Mouse (Mus musculus) heart, postnatal 0 days (tissue): ENCODE data around the gene Ksr1. TPM values are rescaled to one million over a fixed set of nuclear protein-coding genes. Genes with fewer than 3 reads are reported as not detected.

ENCODE experiments used
- ATAC-seq: fragments of 200-750 bp; cut with Nextera tagmentation; 2 replicates; pipeline ENCODE4 v1.8.0; 2017; ENCODE audit warnings: low read depth, moderate number of reproducible peaks, moderate library complexity; ENCODE audit not compliant: insufficient read depth
- DNase-seq: peaks from one replicate; pipeline ENCODE4 v3.0.0-alpha.2; 2016; ENCODE audit warnings: low spot score
- H3K27ac ChIP-seq: fragments of 300-500 bp; sonication (generic); 2 replicates; pipeline ENCODE4 v1.5.1; 2014; ENCODE audit warnings: low read depth, mild to moderate bottlenecking
- H3K27me3 ChIP-seq: fragments of 300-500 bp; sonication (generic); 2 replicates; pipeline ENCODE4 v1.6.1; 2014; ENCODE audit warnings: low read length, mixed read lengths; ENCODE audit not compliant: control insufficient read depth, insufficient read depth
- H3K36me3 ChIP-seq: fragments of 300-500 bp; sonication (generic); replicated peaks from 2 replicates; pipeline ENCODE4 v1.6.1; 2014; ENCODE audit warnings: low read length, mixed read lengths; ENCODE audit not compliant: control insufficient read depth, insufficient read depth
- H3K4me1 ChIP-seq: fragments of 300-500 bp; sonication (generic); 2 replicates; pipeline ENCODE4 v1.6.1; 2014; ENCODE audit warnings: antibody characterized with exemption; ENCODE audit not compliant: control insufficient read depth, insufficient read depth
- H3K4me2 ChIP-seq: fragments of 300-500 bp; sonication (generic); 2 replicates; pipeline ENCODE4 v1.6.1; 2014; ENCODE audit warnings: low read depth, mild to moderate bottlenecking, low read length, moderate library complexity
- H3K4me3 ChIP-seq: fragments of 300-500 bp; sonication (generic); 2 replicates; pipeline ENCODE4 v1.5.1; 2014; ENCODE audit warnings: low read depth, low read length
- H3K9ac ChIP-seq: fragments of 300-500 bp; sonication (generic); replicated peaks from 2 replicates; pipeline ENCODE4 v1.6.1; 2014; ENCODE audit warnings: low read depth, low read length, mixed read lengths
- H3K9me3 ChIP-seq: fragments of 300-500 bp; sonication (generic); replicated peaks from 2 replicates; pipeline ENCODE4 v1.6.1; 2016; ENCODE audit warnings: low read length; ENCODE audit not compliant: control insufficient read depth
- CTCF ChIP-seq: IDR thresholded peaks from 2 replicates; pipeline ENCODE4 v1.5.1; 2016; ENCODE audit warnings: antibody characterized with exemption, control low read depth, low read depth
- EP300 ChIP-seq: IDR thresholded peaks from 2 replicates; pipeline ENCODE4 v1.6.1; 2016; ENCODE audit warnings: antibody characterized with exemption, low read depth
- WGBS: fragments of 180-500 bp; shearing (Covaris S2); extraction: QIAGEN DNeasy Blood & Tissue Kit; methylation state at CpG from one replicate; pipeline ENCODE4 v1.1.7; 2014; 5-methylcytosine and 5-hydroxymethylcytosine counted together
- polyA plus RNA-seq: library from polyadenylated mRNA; unstranded; fragments of >200 nt; fragmentation: Nextera tagmentation; extraction: Ambion mirVana; gene quantifications from 2 replicates; pipeline ENCODE4 v1.2.1, GENCODE M21; 2015
- total RNA-seq: library from RNA; depleted of rRNA; stranded (reverse); fragments of >200 nt; gene quantifications from 2 replicates; pipeline ENCODE4 v1.2.3, GENCODE M21; 2014; ENCODE audit warnings: low replicate concordance

Ksr1 gene
- total and polyA plus RNA-seq, 2 experiments from 2014 or later: 1.5 to 15.2 TPM

DNA sequence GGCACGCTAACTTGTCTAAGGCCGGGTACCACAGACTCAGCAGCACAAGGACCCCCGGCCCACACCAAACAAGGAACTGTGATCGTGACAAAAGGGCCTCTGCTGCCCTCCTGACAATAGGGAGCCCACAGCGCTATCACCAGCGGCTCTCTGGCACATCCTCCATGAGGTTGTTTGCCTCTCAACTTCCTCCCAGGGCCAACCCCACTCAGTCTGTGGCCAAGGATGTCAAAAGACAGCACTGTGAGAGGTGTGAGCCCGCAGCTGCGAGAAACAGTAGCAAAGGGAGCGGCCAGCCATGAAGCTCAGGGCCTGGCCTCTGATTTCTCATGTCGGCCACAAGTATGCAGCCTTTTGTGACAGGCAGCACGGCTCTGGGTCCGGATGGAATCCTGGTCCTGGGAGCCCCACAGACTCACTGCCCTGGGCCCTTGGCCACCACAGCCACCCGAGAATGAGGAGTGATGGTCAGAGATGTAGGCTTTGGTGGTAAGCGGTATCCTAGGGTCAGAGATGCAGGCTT lies 104.2 kb downstream of the Ksr1 start:
- peaks cover 46% of the 10 kb centered on the region for H3K36me3 ChIP-seq

DNA sequence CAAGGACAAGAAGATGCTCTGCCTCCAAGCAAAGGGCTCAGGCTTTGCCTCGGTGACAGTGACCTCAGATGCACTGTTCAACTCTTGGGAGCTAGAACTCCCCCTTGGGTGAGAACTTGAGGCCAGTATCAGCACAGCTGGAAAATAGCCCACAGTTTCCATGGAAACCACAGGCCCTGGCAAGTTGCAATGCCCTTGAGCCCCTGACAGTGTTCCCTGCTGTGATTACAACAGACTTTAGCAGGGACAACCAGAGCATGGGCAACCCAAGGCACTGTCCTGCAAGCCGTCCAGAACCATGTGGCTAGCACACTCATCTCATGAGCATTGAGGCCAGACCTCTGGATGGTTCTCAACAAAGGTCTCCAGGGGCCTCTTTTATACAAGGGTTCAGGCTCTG lies 106.7 kb downstream of the Ksr1 start:
- Histone ChIP-seq H3K36me3 (peaks cover 41% of the 10 kb centered on the region), H3K4me3 (no peak overlapping the region), H3K9me3 (no peaks in the 10 kb centered on the region), H3K27me3 (no peaks in the 10 kb centered on the region), H3K4me1 (0 out of 2 replicates have a peak, but pooled peaks cover 4% of the 10 kb centered on the region), H3K4me2 (no peak overlapping the region), H3K27ac (no peak overlapping the region), H3K9ac (no peak overlapping the region)
- ATAC-seq (no peak), DNase-seq (no peak)
- TF ChIP-seq EP300 (no peak), CTCF (no peak)
- WGBS: 38% methylated on average over 2 of the region's 2 CpGs

More for the DNA sequence above, 104.2 kb downstream of the Ksr1 start:
- Histone ChIP-seq H3K4me2 (no peak overlapping the region), H3K4me3 (no peak overlapping the region), H3K4me1 (no peaks in the 10 kb centered on the region), H3K27ac (no peak overlapping the region), H3K27me3 (no peaks in the 10 kb centered on the region), H3K9me3 (no peaks in the 10 kb centered on the region), H3K9ac (no peak overlapping the region)
- no peak for ATAC-seq
- DNase-seq: no peak
- 82% methylated on average over 14 of the region's 14 CpGs for WGBS
- no peak for TF ChIP-seq EP300
- no peak for TF ChIP-seq CTCF

DNA sequence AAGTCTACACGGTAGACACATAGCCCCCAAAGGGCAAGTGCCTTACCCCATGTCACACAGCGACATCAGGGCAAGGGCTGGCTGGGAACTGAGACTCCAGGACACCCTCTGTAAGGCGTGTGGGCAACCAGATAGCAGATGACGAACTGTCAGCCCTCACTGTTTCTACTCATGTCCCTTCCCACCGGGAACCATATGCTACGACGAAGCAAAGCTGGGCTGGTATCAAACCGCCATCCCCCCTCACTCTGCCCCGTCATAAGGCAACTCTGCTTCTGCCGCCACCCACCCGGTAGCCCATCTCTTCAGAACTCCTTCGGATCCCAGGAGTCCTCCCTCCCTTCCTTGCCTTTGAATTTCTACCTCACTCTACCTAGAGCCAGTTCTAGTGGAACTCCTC lies 108.7 kb downstream of the Ksr1 start:
- DNase-seq: no peak
- TF ChIP-seq CTCF: no peak
- TF ChIP-seq EP300: no peak
- Histone ChIP-seq H3K4me2 (no peak overlapping the region), H3K4me3 (no peak overlapping the region), H3K9me3 (no peaks in the 10 kb centered on the region), H3K4me1 (0 out of 2 replicates have a peak, but pooled peaks cover 4% of the 10 kb centered on the region), H3K27ac (no peak overlapping the region), H3K36me3 (peaks cover 33% of the 10 kb centered on the region), H3K27me3 (no peaks in the 10 kb centered on the region), H3K9ac (no peak overlapping the region)
- WGBS: 84% methylated on average over 12 of the region's 12 CpGs
- no peak for ATAC-seq

DNA sequence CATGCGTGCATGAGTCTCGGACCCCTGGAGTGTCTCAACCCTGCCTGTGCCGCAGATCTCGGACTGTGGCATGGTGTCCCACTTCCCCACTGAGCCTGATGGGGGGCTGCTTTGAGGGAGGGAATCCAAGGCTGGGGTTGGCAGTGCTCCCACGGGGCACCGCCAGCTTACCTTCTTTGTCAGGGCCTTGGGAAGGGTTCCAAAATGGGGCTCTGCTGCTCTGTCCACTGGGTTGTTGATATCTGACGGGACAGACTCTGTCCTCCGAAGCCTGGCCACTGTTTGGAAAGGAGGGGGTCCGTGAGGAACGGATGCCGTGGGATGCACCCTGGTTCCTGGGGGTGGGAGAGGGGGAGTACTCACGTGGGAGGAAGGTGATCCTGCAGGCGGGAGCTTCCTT lies 109.9 kb downstream of the Ksr1 start:
- Histone ChIP-seq H3K9me3 (no peaks in the 10 kb centered on the region), H3K27me3 (no peaks in the 10 kb centered on the region), H3K4me3 (no peak overlapping the region), H3K36me3 (peaks cover 30% of the 10 kb centered on the region), H3K4me2 (no peak overlapping the region), H3K27ac (no peak overlapping the region), H3K9ac (no peak overlapping the region), H3K4me1 (0 out of 2 replicates have a peak, but pooled peaks cover 4% of the 10 kb centered on the region)
- ATAC-seq (no peak), DNase-seq (no peak)
- 59% methylated on average over 13 of the region's 13 CpGs for WGBS
- TF ChIP-seq EP300 (no peak), CTCF (no peak)

DNA sequence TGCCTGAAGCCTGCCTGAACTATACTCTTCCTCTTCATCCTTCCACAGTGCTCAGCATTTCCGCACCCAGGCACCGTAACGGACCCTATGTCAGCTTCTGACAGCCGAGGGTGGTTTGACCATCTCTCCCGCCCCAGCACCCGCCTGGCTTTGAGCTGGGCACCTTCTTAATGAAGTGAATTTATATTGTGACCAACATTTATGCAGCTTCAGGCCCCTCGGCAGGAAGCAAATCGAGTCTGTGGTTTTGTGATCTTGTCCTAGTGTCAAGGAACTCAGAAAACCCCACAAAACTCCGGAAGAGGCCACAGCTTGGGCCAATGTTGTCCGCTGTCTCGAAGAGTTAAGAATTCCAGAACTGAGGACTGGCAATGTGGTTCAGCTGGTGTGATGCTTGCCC lies 112.6 kb downstream of the Ksr1 start:
- no peak for ATAC-seq
- DNase-seq: no peak
- H3K4me2 ChIP-seq: no peak overlapping the region
- TF ChIP-seq CTCF (no peak), EP300 (no peak)
- H3K4me3 ChIP-seq: no peak overlapping the region
- 0 out of 2 replicates have a peak, but pooled peaks cover 4% of the 10 kb centered on the region for H3K4me1 ChIP-seq
- no peaks in the 10 kb centered on the region for H3K27me3 ChIP-seq
- H3K9ac ChIP-seq: no peak overlapping the region
- 89% methylated on average over 11 of the region's 11 CpGs for WGBS
- H3K9me3 ChIP-seq: no peaks in the 10 kb centered on the region
- H3K27ac ChIP-seq: no peak overlapping the region
- H3K36me3 ChIP-seq: peaks cover 25% of the 10 kb centered on the region

DNA sequence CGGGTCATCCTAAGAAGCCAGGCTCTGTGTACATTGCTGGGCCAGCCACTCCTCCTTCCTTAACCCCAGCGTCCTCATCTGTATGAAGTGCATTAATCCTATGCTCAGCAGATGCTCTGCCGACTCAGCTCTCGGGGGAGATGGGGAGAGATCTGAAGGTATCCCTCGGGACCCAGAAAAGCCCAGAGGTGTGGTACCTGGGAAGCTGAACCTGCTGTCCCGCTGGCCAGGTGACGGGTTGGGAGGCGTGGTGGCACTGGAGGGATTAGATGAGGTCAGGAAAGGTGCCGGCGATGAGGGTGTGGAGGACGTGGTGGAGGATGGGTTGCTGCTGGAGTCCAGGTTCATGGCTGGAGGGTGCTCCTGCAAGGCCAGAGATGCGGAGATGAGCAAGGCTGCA lies 113.2 kb downstream of the Ksr1 start:
- H3K36me3 ChIP-seq: peaks cover 25% of the 10 kb centered on the region
- TF ChIP-seq CTCF (no peak), EP300 (no peak)
- H3K27me3 ChIP-seq: no peaks in the 10 kb centered on the region
- 0 out of 2 replicates have a peak, but pooled peaks cover 4% of the 10 kb centered on the region for H3K4me1 ChIP-seq
- no peak overlapping the region for H3K4me3 ChIP-seq
- no peak overlapping the region for H3K4me2 ChIP-seq
- H3K9ac ChIP-seq: no peak overlapping the region
- no peak for ATAC-seq
- no peak for DNase-seq
- H3K27ac ChIP-seq: no peak overlapping the region
- WGBS: 76% methylated on average over 12 of the region's 12 CpGs
- no peaks in the 10 kb centered on the region for H3K9me3 ChIP-seq
